In the genomic region with DNA sequence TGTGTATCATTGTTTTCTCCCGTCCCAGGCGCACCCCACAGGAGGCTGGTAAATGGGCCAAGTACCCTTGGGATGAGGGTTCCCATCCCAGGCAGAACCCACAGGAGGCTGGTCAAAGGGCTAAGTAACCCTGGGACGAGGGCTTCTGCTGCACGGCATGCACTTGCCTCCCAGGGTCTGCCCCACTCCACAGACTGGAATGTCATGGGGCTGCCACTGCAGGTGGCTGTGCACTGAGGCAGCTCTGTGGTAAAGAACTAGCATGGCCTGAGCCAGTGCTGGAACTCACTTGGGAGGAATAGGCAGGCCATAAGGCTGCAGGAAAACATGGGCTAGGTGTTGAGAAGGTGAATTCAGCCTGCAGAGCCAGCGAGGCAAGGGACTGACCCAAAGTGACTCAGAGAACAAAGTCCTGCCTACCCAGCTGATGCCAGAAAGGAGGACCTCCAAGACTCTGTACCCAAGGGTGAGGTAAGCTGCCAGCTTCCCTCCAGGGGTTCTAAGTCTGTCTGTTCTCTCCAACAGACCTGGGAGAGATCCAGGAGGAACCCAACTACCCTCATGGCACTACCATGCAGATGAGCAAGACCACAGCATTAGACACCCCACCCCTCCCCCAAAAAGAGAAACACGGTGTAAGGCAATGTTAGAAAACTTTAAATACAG, we compare ENCODE assay signal across 12 mouse cellular contexts.
"Had no signal": no experiment of that assay in that cellular context is flagged by ENCODE, and none has a peak within 500 bp of the region (broad histone marks: within the 10 kb centered on the region; RNA-seq: fewer than 3 reads in every experiment).

No protein-coding gene starts in this region.

- H3K4me3 ChIP-seq: hindbrain, embryonic 15.5 days; limb, embryonic 15.5 days; liver, embryonic 13.5 days; midbrain, embryonic 12.5 days; neural tube, embryonic 15.5 days had no signal

- H3K4me2 ChIP-seq: hindbrain, embryonic 15.5 days; limb, embryonic 15.5 days; liver, embryonic 13.5 days; midbrain, embryonic 12.5 days; neural tube, embryonic 15.5 days had no signal

- DNase-seq: liver, embryonic 13.5 days; lung, adult 18-20 months; right cerebral cortex, adult 18-20 months; right cerebral cortex, postnatal 25 days; spleen, adult 18-20 months; thymus, adult 18-20 months; thymus, postnatal 14 days had no signal

- H3K27ac ChIP-seq: hindbrain, embryonic 15.5 days; limb, embryonic 15.5 days; liver, embryonic 13.5 days; midbrain, embryonic 12.5 days; neural tube, embryonic 15.5 days had no signal

- H3K9me3 ChIP-seq: hindbrain, embryonic 15.5 days; limb, embryonic 15.5 days; liver, embryonic 13.5 days; midbrain, embryonic 12.5 days; neural tube, embryonic 15.5 days had no signal

- H3K27me3 ChIP-seq: hindbrain, embryonic 15.5 days; limb, embryonic 15.5 days; liver, embryonic 13.5 days; midbrain, embryonic 12.5 days; neural tube, embryonic 15.5 days had no signal

- H3K9ac ChIP-seq: hindbrain, embryonic 15.5 days; limb, embryonic 15.5 days; liver, embryonic 13.5 days; midbrain, embryonic 12.5 days; neural tube, embryonic 15.5 days had no signal

- ATAC-seq: midbrain, embryonic 16.5 days had no signal
